Mouse (Mus musculus): ENCODE measurements around the gene Adgrd1.

Gene Adgrd1

GRCm38 (mm10) chr5:129161372-129162051, 65.0 kb downstream of the Adgrd1 start:
- DNase-seq: no peak

- DNase-seq: no peak
These were observed 66.9 kb downstream of the Adgrd1 start for GRCm38 (mm10) chr5:129163416-129163815.

GRCm38 (mm10) chr5:129164091-129164490, 67.5 kb downstream of the Adgrd1 start:
- DNase-seq: peak; percentile 62

- no peak for DNase-seq
These were observed 68.5 kb downstream of the Adgrd1 start for GRCm38 (mm10) chr5:129164911-129165584.

GRCm38 (mm10) chr5:129165595-129165994, 69.0 kb downstream of the Adgrd1 start:
- DNase-seq: no peak

GRCm38 (mm10) chr5:129169090-129169489, 72.5 kb downstream of the Adgrd1 start:
- no peak for DNase-seq

- DNase-seq: no peak
These were observed 73.0 kb downstream of the Adgrd1 start for GRCm38 (mm10) chr5:129169567-129169966.

GRCm38 (mm10) chr5:129172533-129172932, 76.0 kb downstream of the Adgrd1 start:
- DNase-seq: no peak

GRCm38 (mm10) chr5:129175925-129176324, 79.4 kb downstream of the Adgrd1 start:
- no peak for DNase-seq

- DNase-seq: peak; percentile 84
These were observed 81.4 kb downstream of the Adgrd1 start for GRCm38 (mm10) chr5:129177697-129178511.

- DNase-seq: no peak
These were observed 82.8 kb downstream of the Adgrd1 start for GRCm38 (mm10) chr5:129179356-129179755.

- DNase-seq: no peak
These were observed 83.6 kb downstream of the Adgrd1 start for GRCm38 (mm10) chr5:129179995-129180714.

GRCm38 (mm10) chr5:129180715-129181228, 84.2 kb downstream of the Adgrd1 start:
- DNase-seq: no peak

GRCm38 (mm10) chr5:129181450-129181849, 84.9 kb downstream of the Adgrd1 start:
- no peak for DNase-seq

- no peak for DNase-seq
These were observed 86.0 kb downstream of the Adgrd1 start for GRCm38 (mm10) chr5:129182554-129182953.

- peak; percentile 33 for DNase-seq
These were observed 89.7 kb downstream of the Adgrd1 start for GRCm38 (mm10) chr5:129186260-129186659.

GRCm38 (mm10) chr5:129186926-129187325, 90.4 kb downstream of the Adgrd1 start:
- DNase-seq: no peak

- no peak for DNase-seq
These were observed 92.5 kb downstream of the Adgrd1 start for GRCm38 (mm10) chr5:129189071-129189470.

GRCm38 (mm10) chr5:129190077-129190476, 93.5 kb downstream of the Adgrd1 start:
- DNase-seq: no peak

- no peak for DNase-seq
These were observed 100.0 kb downstream of the Adgrd1 start for GRCm38 (mm10) chr5:129196501-129196900.

GRCm38 (mm10) chr5:129196971-129197519, 100.5 kb downstream of the Adgrd1 start:
- DNase-seq: no peak

- DNase-seq: no peak
These were observed 103.6 kb downstream of the Adgrd1 start for GRCm38 (mm10) chr5:129200132-129200531.
